Mouse (Mus musculus) hindbrain, embryonic 15.5 days (tissue): ENCODE data around the gene Meis2. TPM values are rescaled to one million over a fixed set of nuclear protein-coding genes. Genes with fewer than 3 reads are reported as not detected.

Experiments
- ATAC-seq: fragments of 200-750 bp; cut with Nextera tagmentation; 2 replicates; pipeline ENCODE4 v1.8.0; 2017; ENCODE audit warnings: low read depth, moderate number of reproducible peaks, moderate TSS enrichment; ENCODE audit not compliant: low FRiP score
- H3K27ac ChIP-seq: fragments of 300-500 bp; sonication (generic); replicated peaks from 2 replicates; pipeline ENCODE4 v1.5.1; 2015; ENCODE audit warnings: mild to moderate bottlenecking, inconsistent platforms
- H3K27me3 ChIP-seq: fragments of 300-500 bp; sonication (generic); 2 replicates; pipeline ENCODE4 v1.6.1; 2015; ENCODE audit warnings: control low read depth, inconsistent platforms
- H3K36me3 ChIP-seq: fragments of 300-500 bp; sonication (generic); 2 replicates; pipeline ENCODE4 v1.6.1; 2015; ENCODE audit warnings: control low read depth, inconsistent platforms
- H3K4me1 ChIP-seq: fragments of 300-500 bp; sonication (generic); replicated peaks from 2 replicates; pipeline ENCODE4 v1.6.1; 2015; ENCODE audit warnings: control low read depth, inconsistent platforms
- H3K4me2 ChIP-seq: fragments of 300-500 bp; sonication (generic); 2 replicates; pipeline ENCODE4 v1.6.1; 2015; ENCODE audit warnings: moderate library complexity, mild to moderate bottlenecking, inconsistent platforms
- H3K4me3 ChIP-seq: fragments of 300-500 bp; sonication (generic); 2 replicates; pipeline ENCODE4 v1.5.1; 2015; ENCODE audit warnings: mild to moderate bottlenecking, inconsistent platforms
- H3K9ac ChIP-seq: fragments of 300-500 bp; sonication (generic); 2 replicates; pipeline ENCODE4 v1.6.1; 2015; ENCODE audit warnings: inconsistent platforms
- H3K9me3 ChIP-seq: fragments of 300-500 bp; sonication (generic); 2 replicates; pipeline ENCODE4 v1.6.1; 2016; ENCODE audit warnings: control low read depth, inconsistent platforms
- WGBS: fragments of 180-500 bp; shearing (Covaris S2); methylation state at CpG from one replicate; pipeline ENCODE4 v1.1.7; 2015; 5-methylcytosine and 5-hydroxymethylcytosine counted together
- polyA plus RNA-seq: library from polyadenylated mRNA; unstranded; fragments of >200 nt; fragmentation: Nextera tagmentation; extraction: Ambion mirVana; gene quantifications from 2 replicates; pipeline ENCODE4 v1.2.1, GENCODE M21; 2015

Gene Meis2
- polyA plus RNA-seq, 1 experiment from 2014 or later: 139 TPM

GRCm38 (mm10) chr2:115901007-115901406 is 164.6 kb downstream of the Meis2 start:
- H3K27me3 ChIP-seq: no peaks in the 10 kb centered on the region
- H3K9me3 ChIP-seq: no peaks in the 10 kb centered on the region
- H3K27ac ChIP-seq: no peak overlapping the region
- peaks cover 40% of the 10 kb centered on the region for H3K4me1 ChIP-seq
- H3K4me2 ChIP-seq: no peak overlapping the region
- 89% methylated on average over 6 of the region's 6 CpGs for WGBS
- no peak overlapping the region for H3K4me3 ChIP-seq
- no peak overlapping the region for H3K9ac ChIP-seq
- no peak for ATAC-seq
- H3K36me3 ChIP-seq: no peaks in the 10 kb centered on the region

- Histone ChIP-seq H3K4me1 (peaks cover 52% of the 10 kb centered on the region), H3K36me3 (no peaks in the 10 kb centered on the region), H3K4me2 (no peak overlapping the region; the same call in 1 of the 2 replicates), H3K27ac (peak overlapping the region; percentile 48), H3K4me3 (no peak overlapping the region), H3K9ac (0 out of 2 replicates have a peak overlapping the region, but pooled peaks have one; percentile 6), H3K9me3 (no peaks in the 10 kb centered on the region), H3K27me3 (no peaks in the 10 kb centered on the region)
- peak; percentile 7; the same call in 1 of the 2 replicates for ATAC-seq
- WGBS: 19% methylated on average over 5 of the region's 5 CpGs
Observed at GRCm38 (mm10) chr2:115897559-115897958, 168.1 kb downstream of the Meis2 start.

GRCm38 (mm10) chr2:115897001-115897400 is 168.6 kb downstream of the Meis2 start:
- Histone ChIP-seq H3K27me3 (no peaks in the 10 kb centered on the region), H3K4me3 (no peak overlapping the region), H3K36me3 (no peaks in the 10 kb centered on the region), H3K9ac (no peak overlapping the region), H3K4me1 (peaks cover 52% of the 10 kb centered on the region), H3K4me2 (no peak overlapping the region), H3K27ac (peak overlapping the region; percentile 35), H3K9me3 (no peaks in the 10 kb centered on the region)
- 21% methylated on average over 2 of the region's 2 CpGs for WGBS
- no peak for ATAC-seq

- Histone ChIP-seq H3K4me3 (no peak overlapping the region), H3K4me2 (peak overlapping the region; percentile 1; the same call in 1 of the 2 replicates), H3K36me3 (no peaks in the 10 kb centered on the region), H3K27me3 (no peaks in the 10 kb centered on the region), H3K9ac (no peak overlapping the region), H3K9me3 (no peaks in the 10 kb centered on the region), H3K4me1 (peaks cover 52% of the 10 kb centered on the region), H3K27ac (peak overlapping the region; percentile 54)
- peak; percentile 25; the same call in 1 of the 2 replicates for ATAC-seq
- WGBS: 44% methylated on average over 3 of the region's 3 CpGs
Observed at GRCm38 (mm10) chr2:115895717-115896116, 169.9 kb downstream of the Meis2 start.

- H3K4me3 ChIP-seq: no peak overlapping the region
- no peaks in the 10 kb centered on the region for H3K9me3 ChIP-seq
- peaks cover 52% of the 10 kb centered on the region for H3K4me1 ChIP-seq
- 0 out of 2 replicates have a peak, but pooled peaks have one; percentile 9 for ATAC-seq
- peak overlapping the region; percentile 54 for H3K27ac ChIP-seq
- WGBS: 26% methylated on average over 2 of the region's 2 CpGs
- no peaks in the 10 kb centered on the region for H3K27me3 ChIP-seq
- no peaks in the 10 kb centered on the region for H3K36me3 ChIP-seq
- H3K9ac ChIP-seq: no peak overlapping the region
- 0 out of 2 replicates have a peak overlapping the region, but pooled peaks have one; percentile 1 for H3K4me2 ChIP-seq
Observed at GRCm38 (mm10) chr2:115895256-115895655, 170.4 kb downstream of the Meis2 start.

- ATAC-seq: no peak
- Histone ChIP-seq H3K36me3 (no peaks in the 10 kb centered on the region), H3K4me1 (peaks cover 37% of the 10 kb centered on the region), H3K27me3 (no peaks in the 10 kb centered on the region), H3K27ac (no peak overlapping the region), H3K4me2 (no peak overlapping the region), H3K4me3 (no peak overlapping the region), H3K9ac (no peak overlapping the region), H3K9me3 (no peaks in the 10 kb centered on the region)
- 72% methylated on average over 6 of the region's 6 CpGs for WGBS
Observed at GRCm38 (mm10) chr2:115893113-115893512, 172.5 kb downstream of the Meis2 start.

GRCm38 (mm10) chr2:115890715-115891114 is 174.9 kb downstream of the Meis2 start:
- H3K27me3 ChIP-seq: no peaks in the 10 kb centered on the region
- peaks cover 15% of the 10 kb centered on the region for H3K4me1 ChIP-seq
- no peak overlapping the region for H3K4me2 ChIP-seq
- H3K9me3 ChIP-seq: no peaks in the 10 kb centered on the region
- 58% methylated on average over 2 of the region's 2 CpGs for WGBS
- H3K9ac ChIP-seq: no peak overlapping the region
- no peaks in the 10 kb centered on the region for H3K36me3 ChIP-seq
- H3K4me3 ChIP-seq: no peak overlapping the region
- no peak overlapping the region for H3K27ac ChIP-seq
- ATAC-seq: no peak

- H3K9me3 ChIP-seq: no peaks in the 10 kb centered on the region
- H3K36me3 ChIP-seq: no peaks in the 10 kb centered on the region
- H3K4me1 ChIP-seq: peaks cover 8% of the 10 kb centered on the region; the same call in 1 of the 2 replicates
- no peaks in the 10 kb centered on the region for H3K27me3 ChIP-seq
- ATAC-seq: no peak
- no peak overlapping the region for H3K27ac ChIP-seq
- no peak overlapping the region for H3K4me2 ChIP-seq
- no peak overlapping the region for H3K4me3 ChIP-seq
- WGBS: 91% methylated on average over 3 of the region's 3 CpGs
- no peak overlapping the region for H3K9ac ChIP-seq
Observed at GRCm38 (mm10) chr2:115890030-115890429, 175.6 kb downstream of the Meis2 start.

GRCm38 (mm10) chr2:115889212-115889611 is 176.4 kb downstream of the Meis2 start:
- no peak for ATAC-seq
- Histone ChIP-seq H3K4me2 (no peak overlapping the region), H3K9ac (no peak overlapping the region), H3K4me3 (no peak overlapping the region), H3K27me3 (no peaks in the 10 kb centered on the region), H3K9me3 (no peaks in the 10 kb centered on the region), H3K36me3 (no peaks in the 10 kb centered on the region), H3K4me1 (peaks cover 11% of the 10 kb centered on the region), H3K27ac (no peak overlapping the region)
- WGBS: 61% methylated on average over 4 of the region's 4 CpGs

- H3K9ac ChIP-seq: no peak overlapping the region
- no peak overlapping the region for H3K4me3 ChIP-seq
- H3K4me1 ChIP-seq: peaks cover 18% of the 10 kb centered on the region
- no peak overlapping the region for H3K27ac ChIP-seq
- no peaks in the 10 kb centered on the region for H3K36me3 ChIP-seq
- no peak for ATAC-seq
- H3K9me3 ChIP-seq: no peaks in the 10 kb centered on the region
- H3K27me3 ChIP-seq: no peaks in the 10 kb centered on the region
- no peak overlapping the region for H3K4me2 ChIP-seq
- WGBS: 70% methylated on average over 5 of the region's 5 CpGs
Observed at GRCm38 (mm10) chr2:115888336-115889077, 177.1 kb downstream of the Meis2 start.

- 49% methylated on average over 1 of the region's 1 CpGs for WGBS
- no peaks in the 10 kb centered on the region for H3K27me3 ChIP-seq
- H3K36me3 ChIP-seq: no peaks in the 10 kb centered on the region
- H3K27ac ChIP-seq: no peak overlapping the region
- ATAC-seq: no peak
- H3K4me1 ChIP-seq: peaks cover 19% of the 10 kb centered on the region
- no peak overlapping the region for H3K9ac ChIP-seq
- H3K9me3 ChIP-seq: no peaks in the 10 kb centered on the region
- H3K4me3 ChIP-seq: no peak overlapping the region
- H3K4me2 ChIP-seq: no peak overlapping the region
Observed at GRCm38 (mm10) chr2:115887631-115888030, 178.0 kb downstream of the Meis2 start.

GRCm38 (mm10) chr2:115884184-115884583 is 181.5 kb downstream of the Meis2 start:
- Histone ChIP-seq H3K4me3 (no peak overlapping the region), H3K9ac (no peak overlapping the region), H3K27me3 (no peaks in the 10 kb centered on the region), H3K4me1 (peaks cover 19% of the 10 kb centered on the region), H3K36me3 (no peaks in the 10 kb centered on the region), H3K4me2 (peak overlapping the region; percentile 2; the same call in 1 of the 2 replicates), H3K27ac (peak overlapping the region; percentile 58; the same call in 1 of the 2 replicates), H3K9me3 (no peaks in the 10 kb centered on the region)
- 18% methylated on average over 9 of the region's 9 CpGs for WGBS
- ATAC-seq: peak; percentile 59; the same call in 1 of the 2 replicates
